Mouse (Mus musculus) stomach, postnatal 0 days (tissue): ENCODE measurements around the gene Agpat2.

Source experiments
- CTCF ChIP-seq: IDR thresholded peaks from 2 replicates; pipeline ENCODE4 v1.5.1; 2016; ENCODE audit warnings: antibody characterized with exemption, low read depth, mild to moderate bottlenecking, moderate library complexity
- EP300 ChIP-seq: optimal IDR thresholded peaks from 2 replicates; pipeline ENCODE3; 2016; ENCODE audit warnings: antibody characterized with exemption

DNA sequence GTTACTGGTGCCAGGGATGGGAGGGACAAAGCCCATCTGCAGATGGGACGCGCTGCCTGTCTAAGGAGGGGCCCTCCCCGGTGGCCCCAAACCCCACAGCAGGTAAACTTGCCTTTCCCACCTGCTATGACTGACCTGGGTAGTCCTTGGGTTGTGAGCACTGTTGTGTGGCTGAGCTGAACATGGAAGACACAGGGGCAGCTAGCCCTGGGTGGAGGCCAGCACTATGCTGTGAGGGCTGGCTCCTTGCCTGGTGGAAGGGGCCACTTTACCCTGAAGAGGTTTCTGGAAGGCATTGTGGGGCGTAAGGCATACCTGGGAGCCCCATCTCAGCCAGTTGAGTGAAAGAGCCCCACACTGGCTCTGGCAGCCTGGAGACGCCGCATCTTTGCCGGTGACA lies 13.3 kb downstream of the Agpat2 start:
- no peak for TF ChIP-seq CTCF
- TF ChIP-seq EP300, result no peak
